Mouse (Mus musculus) ES-E14 (cell line): Measurements from ENCODE around the gene Ppara.

Source experiments
- CHD2 ChIP-seq: IDR thresholded peaks from 2 replicates; pipeline ENCODE4 v1.6.1; 2014; ENCODE audit warnings: mild to moderate bottlenecking, low read depth, low read length, inconsistent platforms
- HCFC1 ChIP-seq: IDR thresholded peaks from 2 replicates; pipeline ENCODE4 v1.6.1; 2012; ENCODE audit warnings: low read length, inconsistent platforms, borderline replicate concordance; ENCODE audit not compliant: insufficient read depth
- MAFK ChIP-seq: IDR thresholded peaks from 2 replicates; pipeline ENCODE4 v1.6.1; 2014; ENCODE audit warnings: mild to moderate bottlenecking, low read depth, low read length, inconsistent platforms; ENCODE audit not compliant: insufficient read depth
- ZC3H11A ChIP-seq: IDR thresholded peaks from 2 replicates; pipeline ENCODE4 v1.6.1; 2012; ENCODE audit warnings: low read depth, mild to moderate bottlenecking, inconsistent platforms, low read length, borderline replicate concordance
- ZNF384 ChIP-seq: IDR thresholded peaks from 2 replicates; pipeline ENCODE4 v1.6.1; 2012; ENCODE audit warnings: low read depth, low read length, inconsistent platforms

DNA sequence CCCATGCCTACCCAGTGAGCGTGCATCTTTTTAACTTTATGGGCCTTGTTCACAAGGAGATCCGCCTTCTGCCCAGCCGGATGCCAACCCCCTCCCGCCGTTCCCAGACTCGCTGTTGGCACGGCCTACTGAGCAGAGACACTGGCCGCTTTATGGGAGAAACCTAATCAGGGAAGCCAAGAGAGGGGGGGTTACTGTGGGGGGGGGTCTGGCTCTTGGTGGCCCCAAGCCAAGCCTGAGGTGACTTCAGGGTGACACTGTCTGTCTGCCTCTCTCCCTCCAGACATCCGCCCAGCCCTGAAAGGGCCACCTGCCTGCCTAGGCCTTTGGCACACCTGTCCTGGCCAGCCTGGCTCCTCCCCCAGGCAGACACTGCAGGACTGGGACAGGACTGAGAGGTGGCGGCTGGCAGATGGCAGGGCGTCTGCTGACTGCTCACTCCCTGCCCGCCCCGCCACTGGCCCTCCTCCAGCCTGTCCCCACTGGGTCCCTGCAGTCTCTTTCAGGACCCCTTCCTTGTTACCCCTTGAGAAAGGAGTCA is 32.3 kb upstream of the Ppara start:
- TF ChIP-seq ZC3H11A (no peak), ZNF384 (no peak), CHD2 (no peak), MAFK (no peak), HCFC1 (no peak)
